Mouse (Mus musculus) urinary bladder, postnatal 25 days (tissue): Measurements from ENCODE around the gene Src.
A peak's percentile ranks its signal among the peaks of the same experiment; 100 is the strongest.

Source experiments
- DNase-seq: peaks from one replicate; pipeline ENCODE4 v3.0.0; 2022; ENCODE audit warnings: low spot score

Src gene

GRCm38 (mm10) chr2:157441363-157441762 is 23.1 kb downstream of the Src start:
- no peak for DNase-seq

GRCm38 (mm10) chr2:157447297-157448158 is 29.3 kb downstream of the Src start:
- no peak for DNase-seq

GRCm38 (mm10) chr2:157448356-157448755 is 30.1 kb downstream of the Src start:
- no peak for DNase-seq

- DNase-seq: no peak
Observed at GRCm38 (mm10) chr2:157450905-157451304, 32.7 kb downstream of the Src start.

- DNase-seq: no peak
Observed at GRCm38 (mm10) chr2:157451372-157452040, 33.3 kb downstream of the Src start.

- peak; percentile 95 for DNase-seq
Observed at GRCm38 (mm10) chr2:157457100-157457806, 39.0 kb downstream of the Src start.

- DNase-seq: peak; percentile 79
Observed at GRCm38 (mm10) chr2:157458472-157458871, 40.2 kb downstream of the Src start.

- no peak for DNase-seq
Observed at GRCm38 (mm10) chr2:157459736-157460135, 41.5 kb downstream of the Src start.

GRCm38 (mm10) chr2:157462776-157463710 is 44.8 kb downstream of the Src start:
- DNase-seq: no peak

GRCm38 (mm10) chr2:157463887-157464745 is 45.9 kb downstream of the Src start:
- DNase-seq: no peak

GRCm38 (mm10) chr2:157464746-157465126 is 46.5 kb downstream of the Src start:
- no peak for DNase-seq

- DNase-seq: no peak
Observed at GRCm38 (mm10) chr2:157466836-157467235, 48.6 kb downstream of the Src start.

GRCm38 (mm10) chr2:157468130-157468796 is 50.0 kb downstream of the Src start:
- DNase-seq: peak; percentile 73

GRCm38 (mm10) chr2:157471292-157471691 is 53.0 kb downstream of the Src start:
- DNase-seq: peak; percentile 59

- DNase-seq: no peak
Observed at GRCm38 (mm10) chr2:157471737-157472136, 53.5 kb downstream of the Src start.

- DNase-seq: no peak
Observed at GRCm38 (mm10) chr2:157472469-157472868, 54.2 kb downstream of the Src start.

GRCm38 (mm10) chr2:157474269-157474729 is 56.1 kb downstream of the Src start:
- no peak for DNase-seq

GRCm38 (mm10) chr2:157475437-157476379 is 57.5 kb downstream of the Src start:
- DNase-seq: no peak

- no peak for DNase-seq
Observed at GRCm38 (mm10) chr2:157478651-157479050, 60.4 kb downstream of the Src start.
